Mouse (Mus musculus) heart, adult 8-10 months (tissue): ENCODE measurements around the gene Defb47. TPM values are rescaled to one million over a fixed set of nuclear protein-coding genes. Genes with fewer than 3 reads are reported as not detected.

Experiments used
- total RNA-seq, 4 experiments: library from RNA; stranded (reverse); gene quantifications; 2 replicates each; pipeline ENCODE4 v1.2.4; 2022

Defb47 gene
- total RNA-seq, 4 experiments from 2014 or later = not detected

Other genes starting within 250 kb of the Defb47 start
- 10 to 100 TPM; 12.7 to 15.2 (median 13.9) TPM for gene Ints6, start 236.9 kb upstream of the Defb47 start, total RNA-seq
- 1 to 10 TPM; 5.8 to 7.2 (median 6.1) TPM for gene Wdfy2, start 160.4 kb upstream of the Defb47 start, total RNA-seq
- gene Defb48, start 13.6 kb upstream of the Defb47 start, total RNA-seq = not detected
- not detected for gene Defb43, start 13.7 kb downstream of the Defb47 start, total RNA-seq
- gene Defb42, start 48.9 kb downstream of the Defb47 start, total RNA-seq = under 1 TPM in 1 of 4 experiments, not detected in 3; 0.17 TPM
- gene Defb30, start 51.9 kb downstream of the Defb47 start, total RNA-seq = not detected